9 mouse cellular contexts compared by ENCODE assay signal in genomic region chr7:109708961-109709382, GRCm38 (mm10). TPM values are rescaled to one million over a fixed set of nuclear protein-coding genes. Genes with fewer than 3 reads are reported as not detected.
DNase-seq lines count a peak whose midpoint lies in the region; ATAC-seq lines count a peak whose summit lies in the region.
"Had no signal": no experiment of that assay in that cellular context is flagged by ENCODE, and none has a peak within 500 bp of the region (broad histone marks: within the 10 kb centered on the region; RNA-seq: fewer than 3 reads in every experiment).

No protein-coding gene starts in this region.

- H3K9ac ChIP-seq in embryonic facial prominence, embryonic 11.5 days (replicated peaks; ENCODE audit: low read length) = no peak overlapping the region
- no peak overlapping the region for H3K9ac ChIP-seq in intestine, embryonic 16.5 days (ENCODE audit: low read depth, low read length)

- 45% methylated on average over 3 of the region's 3 CpGs for WGBS in embryonic facial prominence, embryonic 11.5 days
- whole genome bisulfite sequencing in embryonic facial prominence, embryonic 10.5 days = 73% methylated on average over 3 of the region's 3 CpGs
- 29% methylated on average over 3 of the region's 3 CpGs for WGBS in intestine, embryonic 16.5 days

- H3K36me3 ChIP-seq in embryonic facial prominence, embryonic 11.5 days (replicated peaks; ENCODE audit: control insufficient read depth, insufficient read depth, low read depth, low read length) = no peaks in the 10 kb centered on the region
- peaks cover 60% of the 10 kb centered on the region for H3K36me3 ChIP-seq in embryonic facial prominence, embryonic 10.5 days (replicated peaks)
- H3K36me3 ChIP-seq in intestine, embryonic 16.5 days (ENCODE audit: control insufficient read depth, insufficient read depth, low read length) = peaks cover 6% of the 10 kb centered on the region; the same call in 1 of the 2 replicates

- ATAC-seq in embryonic facial prominence, embryonic 11.5 days (replicated peaks; ENCODE audit: insufficient number of reproducible peaks, low FRiP score, low TSS enrichment, low read depth) = no peak
- peak; percentile 74 for ATAC-seq in intestine, embryonic 16.5 days
- no peak for ATAC-seq in megakaryocyte, adult 5-6 weeks (ENCODE audit: poor library complexity, severe bottlenecking)

- no peaks in the 10 kb centered on the region for H3K4me1 ChIP-seq in embryonic facial prominence, embryonic 11.5 days (ENCODE audit: control insufficient read depth, insufficient read depth, low read length)
- H3K4me1 ChIP-seq in embryonic facial prominence, embryonic 10.5 days = peaks cover 8% of the 10 kb centered on the region; the same call in 1 of the 2 replicates
- H3K4me1 ChIP-seq in intestine, embryonic 16.5 days (ENCODE audit: control insufficient read depth, insufficient read depth, low read length) = 0 out of 2 replicates have a peak, but pooled peaks cover 6% of the 10 kb centered on the region

- peak; percentile 35 for DNase-seq in embryonic facial prominence, embryonic 11.5 days (ENCODE audit: low spot score)
- no peak for DNase-seq in embryonic facial prominence, embryonic 10.5 days (ENCODE audit: low spot score)
- peak; percentile 69 for DNase-seq in gastrocnemius, adult 18-20 months (ENCODE audit: low spot score)
- peak; percentile 83 for DNase-seq in lung, postnatal 25 days (ENCODE audit: low spot score)
- no peak for DNase-seq in c-Kit-positive CD71-positive TER-119-positive erythroid progenitor cells, embryonic 14.5 days (ENCODE audit: low spot score)
- DNase-seq in right cerebral cortex, postnatal 10 days (ENCODE audit: low spot score in 2 of 2) = no peak

- H3K27me3 ChIP-seq in embryonic facial prominence, embryonic 11.5 days (ENCODE audit: control insufficient read depth, insufficient read depth, low read length) = no peaks in the 10 kb centered on the region
- no peaks in the 10 kb centered on the region for H3K27me3 ChIP-seq in embryonic facial prominence, embryonic 10.5 days (replicated peaks; ENCODE audit: low read depth, poor library complexity, severe bottlenecking)
- H3K27me3 ChIP-seq in intestine, embryonic 16.5 days (replicated peaks; ENCODE audit: control insufficient read depth, insufficient read depth, low read length) = no peaks in the 10 kb centered on the region
- H3K27me3 ChIP-seq: CH12.LX had no signal

- H3K4me2 ChIP-seq in embryonic facial prominence, embryonic 11.5 days (ENCODE audit: low read depth, low read length) = no peak overlapping the region
- H3K4me2 ChIP-seq in intestine, embryonic 16.5 days (ENCODE audit: low read depth, low read length) = no peak overlapping the region

- no peak overlapping the region for H3K27ac ChIP-seq in embryonic facial prominence, embryonic 11.5 days (replicated peaks; ENCODE audit: low read depth, low read length)
- H3K27ac ChIP-seq in embryonic facial prominence, embryonic 10.5 days (replicated peaks) = no peak overlapping the region
- peak overlapping the region; percentile 68; the same call in 1 of the 2 replicates for H3K27ac ChIP-seq in intestine, embryonic 16.5 days (ENCODE audit: low read length)

- no peak overlapping the region for H3K4me3 ChIP-seq in embryonic facial prominence, embryonic 11.5 days (ENCODE audit: low read depth, low read length)
- no peak overlapping the region for H3K4me3 ChIP-seq in embryonic facial prominence, embryonic 10.5 days
- H3K4me3 ChIP-seq in intestine, embryonic 16.5 days (ENCODE audit: low read length) = no peak overlapping the region

- no peaks in the 10 kb centered on the region for H3K9me3 ChIP-seq in embryonic facial prominence, embryonic 11.5 days (replicated peaks; ENCODE audit: control insufficient read depth, low read length)
- H3K9me3 ChIP-seq in embryonic facial prominence, embryonic 10.5 days = no peaks in the 10 kb centered on the region
- H3K9me3 ChIP-seq in intestine, embryonic 16.5 days (ENCODE audit: control insufficient read depth, low read length) = no peaks in the 10 kb centered on the region

RNA-seq across cellular contexts. Expression of gene Akip1, which starts 5.5 kb away (rescaled TPM):
- 24.1 and 25.1 TPM in 2 replicates for polyA plus RNA-seq in embryonic facial prominence, embryonic 11.5 days (2014; fragmentation: Nextera tagmentation; extraction: Ambion mirVana)
- polyA plus RNA-seq in embryonic facial prominence, embryonic 10.5 days (2016; fragmentation: Nextera tagmentation; extraction: Ambion mirVana) = 24.4 and 24.8 TPM in 2 replicates
- 10 to 100 TPM; 16.4 to 19.3 TPM for total RNA-seq in gastrocnemius, adult 18-20 months (2021)
- 37.6 and 40.9 TPM in 2 replicates for polyA plus RNA-seq in intestine, embryonic 16.5 days (2015; fragmentation: Nextera tagmentation; extraction: Ambion mirVana)
- total RNA-seq in megakaryocyte, adult 5-6 weeks (2015) = 28.4 and 37.0 TPM in 2 replicates
- total RNA-seq in megakaryocyte, adult 5-6 weeks (2017) = 13.5 and 18.0 TPM in 2 replicates

RNA-seq across cellular contexts. Expression of gene St5, which starts 5.6 kb away (rescaled TPM):
- 37.7 and 50.1 TPM in 2 replicates for polyA plus RNA-seq in embryonic facial prominence, embryonic 11.5 days (2014; fragmentation: Nextera tagmentation; extraction: Ambion mirVana)
- polyA plus RNA-seq in embryonic facial prominence, embryonic 10.5 days (2016; fragmentation: Nextera tagmentation; extraction: Ambion mirVana) = 41.7 and 46.4 TPM in 2 replicates
- 1 to 10 TPM; 6.0 to 8.2 TPM for total RNA-seq in gastrocnemius, adult 18-20 months (2021)
- 66.9 and 71.9 TPM in 2 replicates for polyA plus RNA-seq in intestine, embryonic 16.5 days (2015; fragmentation: Nextera tagmentation; extraction: Ambion mirVana)
- total RNA-seq in megakaryocyte, adult 5-6 weeks (2015) = 0.69 and 2.0 TPM in 2 replicates
- 0.73 and 1.3 TPM in 2 replicates for total RNA-seq in megakaryocyte, adult 5-6 weeks (2017)

RNA-seq across cellular contexts. Expression of gene BC051019, which starts 14.7 kb away (rescaled TPM):
- not detected in 2 replicates for polyA plus RNA-seq in embryonic facial prominence, embryonic 11.5 days (2014; fragmentation: Nextera tagmentation; extraction: Ambion mirVana)
- polyA plus RNA-seq in embryonic facial prominence, embryonic 10.5 days (2016; fragmentation: Nextera tagmentation; extraction: Ambion mirVana) = 0.17 TPM in 1 of 2 replicates, not detected in the other
- not detected for total RNA-seq in gastrocnemius, adult 18-20 months (2021)
- 0.13 TPM in 1 of 2 replicates, not detected in the other for polyA plus RNA-seq in intestine, embryonic 16.5 days (2015; fragmentation: Nextera tagmentation; extraction: Ambion mirVana)
- total RNA-seq in megakaryocyte, adult 5-6 weeks (2015) = not detected in 2 replicates
- total RNA-seq in megakaryocyte, adult 5-6 weeks (2017) = not detected in 2 replicates

RNA-seq across cellular contexts. Expression of gene Ascl3, which starts 22.6 kb away (rescaled TPM):
- not detected in 2 replicates for polyA plus RNA-seq in embryonic facial prominence, embryonic 11.5 days (2014; fragmentation: Nextera tagmentation; extraction: Ambion mirVana)
- not detected in 2 replicates for polyA plus RNA-seq in embryonic facial prominence, embryonic 10.5 days (2016; fragmentation: Nextera tagmentation; extraction: Ambion mirVana)
- total RNA-seq in gastrocnemius, adult 18-20 months (2021) = not detected
- polyA plus RNA-seq in intestine, embryonic 16.5 days (2015; fragmentation: Nextera tagmentation; extraction: Ambion mirVana) = 0.33 and 0.61 TPM in 2 replicates
- not detected in 2 replicates for total RNA-seq in megakaryocyte, adult 5-6 weeks (2015)
- total RNA-seq in megakaryocyte, adult 5-6 weeks (2017) = 0.95 TPM in 1 of 2 replicates, not detected in the other
- total RNA-seq: CH12.LX had no signal

RNA-seq across cellular contexts. Expression of gene Tmem9b, which starts 43.7 kb away (rescaled TPM):
- polyA plus RNA-seq in embryonic facial prominence, embryonic 11.5 days (2014; fragmentation: Nextera tagmentation; extraction: Ambion mirVana) = 36.6 and 38.4 TPM in 2 replicates
- polyA plus RNA-seq in embryonic facial prominence, embryonic 10.5 days (2016; fragmentation: Nextera tagmentation; extraction: Ambion mirVana) = 26.2 and 27.5 TPM in 2 replicates
- 10 to 100 TPM; 28.8 to 29.0 TPM for total RNA-seq in gastrocnemius, adult 18-20 months (2021)
- 80.7 and 86.1 TPM in 2 replicates for polyA plus RNA-seq in intestine, embryonic 16.5 days (2015; fragmentation: Nextera tagmentation; extraction: Ambion mirVana)
- 84.3 and 92.5 TPM in 2 replicates for total RNA-seq in megakaryocyte, adult 5-6 weeks (2015)
- total RNA-seq in megakaryocyte, adult 5-6 weeks (2017) = 43.8 and 48.8 TPM in 2 replicates

Comparison
In these comparisons a context has a peak if more than half of its experiments do, and no peak if none do; other contexts are left out.
1. DNase-seq: peak in embryonic facial prominence, embryonic 11.5 days (single experiment), gastrocnemius, adult 18-20 months (single experiment) and lung, postnatal 25 days (single experiment); none in embryonic facial prominence, embryonic 10.5 days (single experiment), c-Kit-positive CD71-positive TER-119-positive erythroid progenitor cells, embryonic 14.5 days (single experiment) and right cerebral cortex, postnatal 10 days (0 of 2).